ENCODE assay signal across 8 mouse cellular contexts in the genomic region with DNA sequence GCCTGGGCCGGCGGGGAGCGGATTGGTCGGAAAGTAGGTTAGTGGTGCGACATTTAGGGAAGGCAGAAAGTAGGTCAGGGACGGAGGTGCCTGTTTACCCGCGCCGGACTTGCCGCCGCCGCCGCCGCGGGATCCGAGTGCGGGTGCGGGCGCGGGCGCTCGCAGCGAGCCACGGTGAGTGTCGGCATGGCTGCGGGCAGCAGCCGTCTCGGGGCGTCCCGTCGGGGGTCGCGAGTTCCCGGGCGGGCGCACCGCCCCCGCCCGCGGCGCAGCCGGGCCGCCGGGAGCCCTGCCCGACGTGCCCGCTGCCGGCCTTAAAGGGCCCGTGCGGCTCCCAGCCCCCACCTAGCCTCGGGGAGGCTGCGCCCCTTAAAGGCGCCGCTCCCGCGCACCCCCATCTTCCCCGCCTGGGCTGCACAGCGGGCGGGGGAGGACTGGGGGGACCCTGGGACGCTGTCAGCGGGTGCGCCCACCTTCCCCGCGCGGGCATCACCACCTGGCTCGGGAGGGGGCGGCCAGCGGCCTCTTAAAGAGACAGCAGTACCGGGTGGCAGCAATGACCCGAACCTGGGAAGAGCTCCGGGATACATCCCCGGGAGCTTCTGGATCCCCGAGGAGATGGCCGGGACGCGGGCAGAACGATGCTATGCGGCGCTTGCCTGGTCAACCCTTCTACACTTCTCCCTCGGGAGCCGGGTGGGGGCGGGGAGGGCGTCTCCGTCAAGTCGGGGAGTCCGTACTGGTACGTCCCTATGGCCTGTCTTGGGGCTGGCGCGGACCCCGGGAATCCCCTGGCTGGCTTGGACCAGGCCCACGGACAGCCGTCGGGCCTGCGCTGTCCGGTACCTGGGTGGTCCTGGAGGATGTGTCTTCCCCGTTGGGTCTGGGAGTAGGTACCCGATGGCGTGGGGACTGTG. TPM values are rescaled to one million over a fixed set of nuclear protein-coding genes. Genes with fewer than 3 reads are reported as not detected.
DNase-seq lines count a peak whose midpoint lies in the region; ATAC-seq and TF ChIP-seq lines count a peak whose summit lies in the region.

No protein-coding gene starts in this region.

- H3K4me1 ChIP-seq in embryonic facial prominence, embryonic 12.5 days: peaks cover 10% of the 10 kb centered on the region; the same call in 1 of the 2 replicates
- H3K4me1 ChIP-seq in heart, embryonic 14.5 days (ENCODE audit: control insufficient read depth in 2 of 2, insufficient read depth in 2 of 2, low read length in 2 of 2): peaks cover 4 to 8% of the 10 kb centered on the region in 2 experiments; a peak in 3 of 4 replicates
- H3K4me1 ChIP-seq in liver, embryonic 13.5 days (replicated peaks): peaks cover 8% of the 10 kb centered on the region; the same call in 1 of the 2 replicates
- H3K4me1 ChIP-seq in neural tube, embryonic 13.5 days (replicated peaks): peaks cover 27% of the 10 kb centered on the region

- peak; percentile 36 for DNase-seq in adipocyte (ENCODE audit: low spot score)
- DNase-seq in kidney, postnatal 4 days: peak; percentile 69 to 84
- DNase-seq in liver, embryonic 13.5 days: peak; percentile 6
- peak; percentile 80 for DNase-seq in thymus, postnatal 4 days

- ATAC-seq in embryonic facial prominence, embryonic 12.5 days (ENCODE audit: insufficient number of reproducible peaks, insufficient read depth, low FRiP score, low TSS enrichment): peak; percentile 54
- ATAC-seq in heart, embryonic 14.5 days (ENCODE audit: insufficient number of reproducible peaks, insufficient read depth, low FRiP score, low read depth): peak; percentile 68
- peak; percentile 32; the same call in 1 of the 2 replicates for ATAC-seq in liver, embryonic 13.5 days (ENCODE audit: low read depth)
- peak; percentile 83 for ATAC-seq in neural tube, embryonic 13.5 days (ENCODE audit: low read depth)

- H3K9ac ChIP-seq in embryonic facial prominence, embryonic 12.5 days: peak overlapping the region; percentile 44
- H3K9ac ChIP-seq in heart, embryonic 14.5 days (ENCODE audit: low read length): peak overlapping the region; percentile 76
- peak overlapping the region; percentile 56 for H3K9ac ChIP-seq in liver, embryonic 13.5 days
- H3K9ac ChIP-seq in neural tube, embryonic 13.5 days: peak overlapping the region; percentile 84

- no peaks in the 10 kb centered on the region for H3K27me3 ChIP-seq in C2C12 (ENCODE audit: control insufficient read depth, insufficient read depth, insufficient read length)
- peaks cover 59% of the 10 kb centered on the region for H3K27me3 ChIP-seq in embryonic facial prominence, embryonic 12.5 days
- peaks cover 34% of the 10 kb centered on the region for H3K27me3 ChIP-seq in heart, embryonic 14.5 days (ENCODE audit: control insufficient read depth, insufficient read depth, low read length)
- H3K27me3 ChIP-seq in liver, embryonic 13.5 days: peaks cover 76% of the 10 kb centered on the region
- peaks cover 72% of the 10 kb centered on the region for H3K27me3 ChIP-seq in neural tube, embryonic 13.5 days

- H3K27ac ChIP-seq in embryonic facial prominence, embryonic 12.5 days: peak overlapping the region; percentile 51
- H3K27ac ChIP-seq in heart, embryonic 14.5 days (replicated peaks in 1 of 2; ENCODE audit: control insufficient read depth in 1 of 2, insufficient read depth in 1 of 2, low read depth in 2 of 2, low read length in 2 of 2): peak overlapping the region; percentile 73 to 78
- peak overlapping the region; percentile 64 for H3K27ac ChIP-seq in liver, embryonic 13.5 days
- peak overlapping the region; percentile 86 for H3K27ac ChIP-seq in neural tube, embryonic 13.5 days (replicated peaks)

- WGBS in embryonic facial prominence, embryonic 12.5 days: under 1% methylated on average over 90 of the region's 98 CpGs
- WGBS in heart, embryonic 14.5 days: under 1% methylated on average over 95 of the region's 98 CpGs
- under 1% methylated on average over 89 of the region's 98 CpGs for WGBS in liver, embryonic 13.5 days (ENCODE audit: insufficient replicate concordance)
- under 1% methylated on average over 98 of the region's 98 CpGs for WGBS in neural tube, embryonic 13.5 days

- peaks cover 2% of the 10 kb centered on the region for H3K79me3 ChIP-seq in C2C12 (ENCODE audit: low read depth)

- H3K36me3 ChIP-seq in C2C12 (ENCODE audit: control insufficient read depth, insufficient read depth): no peaks in the 10 kb centered on the region
- no peaks in the 10 kb centered on the region for H3K36me3 ChIP-seq in embryonic facial prominence, embryonic 12.5 days
- H3K36me3 ChIP-seq in heart, embryonic 14.5 days (ENCODE audit: control insufficient read depth, insufficient read depth, low read length): no peaks in the 10 kb centered on the region
- no peaks in the 10 kb centered on the region for H3K36me3 ChIP-seq in liver, embryonic 13.5 days
- no peaks in the 10 kb centered on the region for H3K36me3 ChIP-seq in neural tube, embryonic 13.5 days

- no peak for TF ChIP-seq CTCF in C2C12 (IDR thresholded peaks at IDR 0.05; ENCODE audit: control insufficient read depth, insufficient read depth, insufficient read length)

- H3K9me3 ChIP-seq in embryonic facial prominence, embryonic 12.5 days: no peaks in the 10 kb centered on the region
- H3K9me3 ChIP-seq in heart, embryonic 14.5 days (ENCODE audit: control insufficient read depth, low read length): no peaks in the 10 kb centered on the region
- H3K9me3 ChIP-seq in liver, embryonic 13.5 days (replicated peaks): no peaks in the 10 kb centered on the region
- H3K9me3 ChIP-seq in neural tube, embryonic 13.5 days: no peaks in the 10 kb centered on the region

- H3ac ChIP-seq in C2C12 (ENCODE audit: control insufficient read depth, insufficient read length, low read depth): peak overlapping the region; percentile 65

- peaks cover 7% of the 10 kb centered on the region for H3K79me2 ChIP-seq in C2C12 (ENCODE audit: control insufficient read depth, insufficient read depth)

- peak overlapping the region; percentile 59 for H3K4me3 ChIP-seq in C2C12 (ENCODE audit: insufficient read depth, poor library complexity, severe bottlenecking)
- peak overlapping the region; percentile 61 for H3K4me3 ChIP-seq in embryonic facial prominence, embryonic 12.5 days
- peak overlapping the region; percentile 80 to 92 for H3K4me3 ChIP-seq in heart, embryonic 14.5 days (ENCODE audit: control insufficient read depth in 1 of 2, insufficient read depth in 1 of 2, low read depth in 1 of 2, low read length in 2 of 2)
- H3K4me3 ChIP-seq in liver, embryonic 13.5 days (replicated peaks): peak overlapping the region; percentile 69
- peak overlapping the region; percentile 78 for H3K4me3 ChIP-seq in neural tube, embryonic 13.5 days

- peak overlapping the region; percentile 57 for H3K4me2 ChIP-seq in embryonic facial prominence, embryonic 12.5 days (replicated peaks)
- H3K4me2 ChIP-seq in heart, embryonic 14.5 days (ENCODE audit: low read length): peak overlapping the region; percentile 95
- peak overlapping the region; percentile 80 for H3K4me2 ChIP-seq in liver, embryonic 13.5 days
- peak overlapping the region; percentile 80 for H3K4me2 ChIP-seq in neural tube, embryonic 13.5 days

TF ChIP-seq in C2C12, 6 proteins besides CTCF, POLR2A, EP300 and RAD21:
- TF ChIP-seq MAX (IDR thresholded peaks at IDR 0.05) (no peak), USF1 (IDR thresholded peaks at IDR 0.05; ENCODE audit: low read depth) (no peak), CEBPB (IDR thresholded peaks at IDR 0.05; ENCODE audit: low read depth) (no peak), MYOG (IDR thresholded peaks at IDR 0.05; ENCODE audit: control insufficient read depth, extremely low read depth, insufficient read length) (no peak), FOSL1 (IDR thresholded peaks at IDR 0.05; ENCODE audit: insufficient read depth, low read length, poor library complexity, severe bottlenecking) (no peak), MYOD1 (IDR thresholded peaks at IDR 0.05; ENCODE audit: control insufficient read depth, insufficient read length, low read depth) (no peak)

RNA-seq across cellular contexts. Expression of gene Arntl, which starts 0.5 kb away (rescaled TPM):
- polyA plus RNA-seq in C2C12 (2012; fragmentation: generic; extraction: Trizol): 4.0 TPM
- polyA plus RNA-seq in embryonic facial prominence, embryonic 12.5 days (2016; fragmentation: Nextera tagmentation; extraction: Ambion mirVana): 8.5 and 9.8 TPM in 2 replicates
- polyA plus RNA-seq in heart, embryonic 14.5 days (2014; fragmentation: Nextera tagmentation; extraction: Ambion mirVana): 7.7 and 8.4 TPM in 2 replicates
- 4.6 and 5.8 TPM in 2 replicates for polyA plus RNA-seq in liver, embryonic 13.5 days (2015; fragmentation: Nextera tagmentation; extraction: Ambion mirVana)
- polyA plus RNA-seq in neural tube, embryonic 13.5 days (2015; fragmentation: Nextera tagmentation; extraction: Ambion mirVana): 9.8 and 10.1 TPM in 2 replicates

Comparison
In these comparisons a context has a peak if more than half of its experiments do, and no peak if none do; other contexts are left out.
1. Peak in every context shown above with its lines: DNase-seq, ATAC-seq, H3K4me3 ChIP-seq and H3K27ac ChIP-seq.
2. DNase-seq: peak in every context shown above with its lines; median percentile 80 in thymus, postnatal 4 days; 76 in kidney, postnatal 4 days; 36 in adipocyte; 6 in liver, embryonic 13.5 days.
3. ATAC-seq: peak in every context shown above with its lines; median percentile 83 in neural tube, embryonic 13.5 days; 68 in heart, embryonic 14.5 days; 54 in embryonic facial prominence, embryonic 12.5 days; 32 in liver, embryonic 13.5 days.